Mouse (Mus musculus): ENCODE measurements at regions not wholly inside any gene's neighbourhood (a gene's known extent, or its start where the extent isn't known, plus 50 kb on each side); places are given as distances from the start of the nearest gene placed in this dataset.

- peak; percentile 19 for DNase-seq
These were observed 1226.5 kb upstream of the Luzp2 start for GRCm38 (mm10) chr7:53608756-53609155.

All from adrenal gland, adult 2 months (tissue).